In the genomic region with DNA sequence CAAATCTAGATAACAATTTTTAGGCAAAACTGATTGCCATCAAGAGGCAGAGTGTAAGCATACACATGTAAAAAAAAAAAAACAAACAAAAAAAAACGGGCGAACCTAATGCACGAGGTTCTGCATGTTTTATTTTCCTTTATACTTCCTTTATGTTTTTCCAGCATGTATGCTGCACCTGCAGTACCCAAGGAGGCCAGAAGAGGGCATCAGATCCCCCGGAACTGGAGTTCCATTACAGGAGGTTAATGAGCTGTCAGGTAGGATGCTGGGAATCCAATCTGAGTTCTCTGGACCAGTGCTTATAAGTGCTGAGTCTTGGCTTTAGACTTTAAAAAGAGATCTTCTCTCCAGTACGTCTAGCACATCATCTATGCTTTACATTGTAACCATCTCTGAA, we compare ENCODE assay signal across 9 mouse cellular contexts.
DNase-seq lines count a peak whose midpoint lies in the region; ATAC-seq lines count a peak whose summit lies in the region.
"Had no signal": no experiment of that assay in that cellular context is flagged by ENCODE, and none has a peak within 500 bp of the region (broad histone marks: within the 10 kb centered on the region; RNA-seq: fewer than 3 reads in every experiment).

No protein-coding gene starts in this region.

- 0 out of 2 replicates have a peak, but pooled peaks cover 3% of the 10 kb centered on the region for H3K27me3 ChIP-seq in forebrain, embryonic 13.5 days
- H3K27me3 ChIP-seq in hindbrain, embryonic 13.5 days = no peaks in the 10 kb centered on the region
- H3K27me3 ChIP-seq: neural tube, embryonic 13.5 days had no signal

- 71% methylated on average over 5 of the region's 5 CpGs for WGBS in forebrain, embryonic 13.5 days
- 65% methylated on average over 5 of the region's 5 CpGs for WGBS in hindbrain, embryonic 13.5 days

- H3K4me1 ChIP-seq in forebrain, embryonic 13.5 days = peaks cover 5% of the 10 kb centered on the region; the same call in 1 of the 2 replicates
- H3K4me1 ChIP-seq in hindbrain, embryonic 13.5 days (replicated peaks) = 0 out of 2 replicates have a peak, but pooled peaks cover 6% of the 10 kb centered on the region

- no peak for ATAC-seq in forebrain, embryonic 13.5 days
- ATAC-seq in hindbrain, embryonic 13.5 days (ENCODE audit: low FRiP score) = no peak

- H3K4me2 ChIP-seq in forebrain, embryonic 13.5 days = no peak overlapping the region
- no peak overlapping the region for H3K4me2 ChIP-seq in hindbrain, embryonic 13.5 days
- H3K4me2 ChIP-seq: neural tube, embryonic 13.5 days had no signal

- no peak overlapping the region for H3K4me3 ChIP-seq in forebrain, embryonic 13.5 days
- no peak overlapping the region for H3K4me3 ChIP-seq in hindbrain, embryonic 13.5 days
- H3K4me3 ChIP-seq: neural tube, embryonic 13.5 days had no signal

- no peaks in the 10 kb centered on the region for H3K9me3 ChIP-seq in forebrain, embryonic 13.5 days (replicated peaks)
- no peaks in the 10 kb centered on the region for H3K9me3 ChIP-seq in hindbrain, embryonic 13.5 days
- H3K9me3 ChIP-seq: neural tube, embryonic 13.5 days had no signal

- DNase-seq in embryo, embryonic 10.5 days (ENCODE audit: low spot score) = peak; percentile 50
- no peak for DNase-seq in embryo, embryonic 10 days (ENCODE audit: low spot score)
- DNase-seq in left cerebral cortex, postnatal 4 days = peak; percentile 42
- no peak for DNase-seq in left cerebral cortex, adult 11 months (ENCODE audit: low spot score)
- peak; percentile 52 for DNase-seq in adrenal gland, postnatal 14 days
- DNase-seq in kidney, postnatal 36 days = peak; percentile 2 to 65

- H3K36me3 ChIP-seq in forebrain, embryonic 13.5 days (ENCODE audit: poor library complexity, severe bottlenecking) = no peaks in the 10 kb centered on the region
- no peaks in the 10 kb centered on the region for H3K36me3 ChIP-seq in hindbrain, embryonic 13.5 days
- H3K36me3 ChIP-seq: neural tube, embryonic 13.5 days had no signal

- H3K27ac ChIP-seq in forebrain, embryonic 13.5 days = no peak overlapping the region
- no peak overlapping the region for H3K27ac ChIP-seq in hindbrain, embryonic 13.5 days
- H3K27ac ChIP-seq: neural tube, embryonic 13.5 days had no signal

- intact Hi-C loops in left cerebral cortex, postnatal 4 days (cut with DNase I) = no loop called here

- no peak overlapping the region for H3K9ac ChIP-seq in forebrain, embryonic 13.5 days
- H3K9ac ChIP-seq in hindbrain, embryonic 13.5 days = no peak overlapping the region
- H3K9ac ChIP-seq: neural tube, embryonic 13.5 days had no signal

Comparison
In these comparisons a context has a peak if more than half of its experiments do, and no peak if none do; other contexts are left out.
1. DNase-seq: peak in embryo, embryonic 10.5 days (single experiment), left cerebral cortex, postnatal 4 days (single experiment), adrenal gland, postnatal 14 days (single experiment) and kidney, postnatal 36 days (2 of 2); none in embryo, embryonic 10 days (single experiment) and left cerebral cortex, adult 11 months (single experiment).